Mouse (Mus musculus): ENCODE data around the gene Cyp2c37.
"Not testable (repeated sequence)": the region's sequence is repeated elsewhere in the genome, so short reads cannot be mapped to it uniquely, and the experiment has no call there.

The Cyp2c37 gene

GRCm38 (mm10) chr19:39992140-39992539, at the start of gene Cyp2c37:
TSS of gene Cyp2c37 (plus strand) at chr19:39992424.
- not testable (repeated sequence) for DNase-seq

GRCm38 (mm10) chr19:39960861-39961260, 31.4 kb upstream of the Cyp2c37 start:
- not testable (repeated sequence) for DNase-seq

- peak; percentile 23 for DNase-seq
Measured at GRCm38 (mm10) chr19:39971096-39971495, 21.1 kb upstream of the Cyp2c37 start.

- DNase-seq = no peak
Measured at GRCm38 (mm10) chr19:39989471-39989870, 2.8 kb upstream of the Cyp2c37 start.

All from kidney, adult 9 months (tissue).